Mouse (Mus musculus) embryonic facial prominence, embryonic 11.5 days (tissue): ENCODE results near the gene Hba-a2. TPM values are rescaled to one million over a fixed set of nuclear protein-coding genes. Genes with fewer than 3 reads are reported as not detected.

Source experiments
- ATAC-seq: fragments of 200-750 bp; cut with Nextera tagmentation; replicated peaks from 2 replicates; pipeline ENCODE4 v1.8.0; 2017; ENCODE audit warnings: low read depth; ENCODE audit not compliant: insufficient number of reproducible peaks, low FRiP score, low TSS enrichment
- DNase-seq: peaks from one replicate; pipeline ENCODE4 v3.0.0-alpha.2; 2015; ENCODE audit warnings: low spot score
- H3K27ac ChIP-seq: fragments of 300-500 bp; sonication (generic); replicated peaks from 2 replicates; pipeline ENCODE4 v1.5.1; 2014; ENCODE audit warnings: mild to moderate bottlenecking, low read depth, low read length, control low read depth
- H3K27me3 ChIP-seq: fragments of 300-500 bp; sonication (generic); 2 replicates; pipeline ENCODE4 v1.6.1; 2014; ENCODE audit warnings: mild to moderate bottlenecking, low read length, moderate library complexity, mixed read lengths; ENCODE audit not compliant: control insufficient read depth, insufficient read depth
- H3K36me3 ChIP-seq: fragments of 300-500 bp; sonication (generic); replicated peaks from 2 replicates; pipeline ENCODE4 v1.6.1; 2014; ENCODE audit warnings: low read depth, mild to moderate bottlenecking, low read length, moderate library complexity, mixed read lengths; ENCODE audit not compliant: control insufficient read depth, insufficient read depth
- H3K4me1 ChIP-seq: fragments of 300-500 bp; sonication (generic); 2 replicates; pipeline ENCODE4 v1.6.1; 2014; ENCODE audit warnings: low read length, mixed read lengths; ENCODE audit not compliant: control insufficient read depth, insufficient read depth
- H3K4me2 ChIP-seq: fragments of 300-500 bp; sonication (generic); 2 replicates; pipeline ENCODE4 v1.6.1; 2014; ENCODE audit warnings: low read depth, mild to moderate bottlenecking, control low read depth, low read length, moderate library complexity
- H3K4me3 ChIP-seq: fragments of 300-500 bp; sonication (generic); 2 replicates; pipeline ENCODE4 v1.5.1; 2014; ENCODE audit warnings: low read depth, low read length, control low read depth
- H3K9ac ChIP-seq: fragments of 300-500 bp; sonication (generic); replicated peaks from 2 replicates; pipeline ENCODE4 v1.6.1; 2014; ENCODE audit warnings: mild to moderate bottlenecking, control low read depth, low read length
- H3K9me3 ChIP-seq: fragments of 300-500 bp; sonication (generic); replicated peaks from 2 replicates; pipeline ENCODE4 v1.6.1; 2016; ENCODE audit warnings: mild to moderate bottlenecking, low read length, inconsistent platforms, mixed read lengths; ENCODE audit not compliant: control insufficient read depth
- WGBS: fragments of 180-500 bp; shearing (Covaris S2); extraction: QIAGEN DNeasy Blood & Tissue Kit; methylation state at CpG from one replicate; pipeline ENCODE4 v1.1.7; 2014; 5-methylcytosine and 5-hydroxymethylcytosine counted together
- polyA plus RNA-seq: library from polyadenylated mRNA; unstranded; fragments of >200 nt; fragmentation: Nextera tagmentation; extraction: Ambion mirVana; gene quantifications from 2 replicates; pipeline ENCODE4 v1.2.1, GENCODE M21; 2014

The Hba-a2 gene
- polyA plus RNA-seq, 1 experiment from 2014 or later, result 4,574 TPM

DNA sequence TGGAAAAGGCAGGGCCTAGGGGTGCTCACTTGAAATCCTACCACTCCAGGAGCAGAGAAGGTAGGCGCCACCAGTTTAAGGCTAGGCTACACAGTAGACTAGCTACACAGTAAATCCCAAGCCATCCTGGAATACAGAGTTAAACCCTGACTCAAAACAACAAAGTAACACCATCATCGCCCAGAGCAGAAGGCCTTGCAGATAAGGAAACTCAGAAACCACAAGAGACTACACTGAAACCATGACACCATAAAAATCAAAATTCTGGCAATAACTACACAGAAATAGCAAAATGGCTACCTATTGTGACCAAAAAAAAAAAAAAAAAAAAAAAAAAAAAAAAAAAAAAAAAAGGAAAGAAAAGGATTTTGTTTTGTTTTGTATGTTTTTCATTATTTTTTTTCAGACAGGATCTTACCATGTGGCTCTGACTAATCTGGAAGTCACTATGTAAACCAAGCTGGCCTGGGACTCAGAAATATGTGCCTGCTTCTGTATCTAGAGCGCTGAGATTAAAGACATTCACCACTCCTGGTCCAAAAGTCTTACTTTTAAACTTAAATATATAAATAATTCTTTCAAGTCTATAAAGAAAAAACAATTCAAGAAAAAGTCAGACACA is 31.1 kb upstream of the Hba-a2 start:
- H3K4me1 ChIP-seq, result no peaks in the 10 kb centered on the region
- no peak for ATAC-seq
- H3K4me2 ChIP-seq, result no peak overlapping the region
- WGBS, result 92% methylated on average over 3 of the region's 3 CpGs
- H3K9ac ChIP-seq, result no peak overlapping the region
- no peak overlapping the region for H3K4me3 ChIP-seq
- H3K27ac ChIP-seq, result no peak overlapping the region
- H3K36me3 ChIP-seq, result no peaks in the 10 kb centered on the region; the same call in 1 of the 2 replicates
- no peak for DNase-seq
- no peaks in the 10 kb centered on the region for H3K9me3 ChIP-seq
- H3K27me3 ChIP-seq, result no peaks in the 10 kb centered on the region

DNA sequence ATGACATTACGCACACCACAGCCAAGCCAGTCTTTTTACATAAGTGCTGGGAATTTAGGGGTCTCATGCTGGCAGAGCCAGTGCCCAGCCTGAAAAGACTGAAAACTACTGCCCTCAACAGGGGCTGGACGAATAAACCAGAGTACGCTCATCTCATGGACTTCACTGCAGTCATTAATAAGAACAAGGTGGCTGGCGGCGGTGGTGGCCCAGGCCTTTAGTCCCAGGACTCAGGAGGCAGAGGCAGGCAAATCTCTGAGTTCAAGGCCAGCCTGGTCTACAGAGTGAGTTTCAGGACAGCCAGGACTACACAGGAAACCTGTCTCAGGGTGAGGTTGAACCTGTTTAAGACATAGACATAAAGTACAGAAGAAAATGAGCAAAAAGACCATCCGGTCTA is 30.1 kb upstream of the Hba-a2 start:
- no peak overlapping the region for H3K4me3 ChIP-seq
- H3K4me1 ChIP-seq, result no peaks in the 10 kb centered on the region
- no peak for DNase-seq
- H3K27ac ChIP-seq, result no peak overlapping the region
- no peaks in the 10 kb centered on the region for H3K27me3 ChIP-seq
- no peak overlapping the region for H3K9ac ChIP-seq
- no peak for ATAC-seq
- no peak overlapping the region for H3K4me2 ChIP-seq
- H3K36me3 ChIP-seq, result no peaks in the 10 kb centered on the region
- WGBS, result 95% methylated on average over 6 of the region's 6 CpGs
- no peaks in the 10 kb centered on the region for H3K9me3 ChIP-seq

DNA sequence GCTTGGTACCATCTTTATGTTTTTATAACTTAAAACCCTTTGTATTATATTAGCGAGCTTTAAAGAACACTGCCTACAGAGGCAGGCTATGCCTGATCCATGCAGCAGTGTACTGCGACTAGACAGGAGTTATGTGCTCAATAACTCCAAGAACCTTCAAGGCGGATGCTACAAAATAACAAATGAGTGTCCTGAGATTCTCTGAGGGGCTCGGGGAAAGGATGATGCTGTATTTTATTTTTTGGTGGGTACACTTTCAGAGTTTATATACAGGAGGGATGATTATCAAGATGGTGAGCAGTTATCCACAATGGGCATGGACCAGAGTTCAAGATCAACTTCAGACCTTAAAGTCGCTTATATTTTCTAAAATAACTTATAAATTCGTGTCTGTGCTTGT is 29.5 kb upstream of the Hba-a2 start:
- Histone ChIP-seq H3K27me3 (no peaks in the 10 kb centered on the region), H3K9ac (peak overlapping the region; percentile 91), H3K4me3 (peak overlapping the region; percentile 75), H3K9me3 (no peaks in the 10 kb centered on the region), H3K4me2 (peak overlapping the region; percentile 61), H3K27ac (peak overlapping the region; percentile 91), H3K36me3 (no peaks in the 10 kb centered on the region), H3K4me1 (no peaks in the 10 kb centered on the region)
- WGBS, result 33% methylated on average over 6 of the region's 6 CpGs
- ATAC-seq, result no peak
- peak; percentile 15 for DNase-seq

- Histone ChIP-seq H3K9me3 (no peaks in the 10 kb centered on the region), H3K9ac (peak within 1 kb of the TSS; percentile 91), H3K4me3 (peak within 1 kb of the TSS; percentile 75), H3K4me2 (peak within 1 kb of the TSS; percentile 61), H3K27me3 (no peaks in the 10 kb centered on the region), H3K27ac (peak within 1 kb of the TSS; percentile 91), H3K36me3 (no peaks in the 10 kb centered on the region), H3K4me1 (no peaks in the 10 kb centered on the region)
- under 1% methylated on average over 54 of the region's 54 CpGs for WGBS
- DNase-seq (peak; percentile 96), ATAC-seq (peak; percentile 98)
These were observed 29.0 kb upstream of the Hba-a2 start, which contains the start of gene Nprl3 for GRCm38 (mm10) chr11:32267188-32267884. Nprl3 (minus strand) TSS chr11:32267707.

- ATAC-seq, result peak; percentile 22
- H3K4me1 ChIP-seq, result no peaks in the 10 kb centered on the region
- H3K4me2 ChIP-seq, result peak overlapping the region; percentile 61
- H3K27ac ChIP-seq, result 0 out of 2 replicates have a peak overlapping the region, but pooled peaks have one; percentile 91
- H3K9ac ChIP-seq, result peak overlapping the region; percentile 91
- no peaks in the 10 kb centered on the region for H3K9me3 ChIP-seq
- H3K36me3 ChIP-seq, result no peaks in the 10 kb centered on the region
- 23% methylated on average over 5 of the region's 5 CpGs for WGBS
- peak overlapping the region; percentile 75 for H3K4me3 ChIP-seq
- DNase-seq, result no peak
- H3K27me3 ChIP-seq, result no peaks in the 10 kb centered on the region
These were observed 28.3 kb upstream of the Hba-a2 start for GRCm38 (mm10) chr11:32267964-32268363.

DNA sequence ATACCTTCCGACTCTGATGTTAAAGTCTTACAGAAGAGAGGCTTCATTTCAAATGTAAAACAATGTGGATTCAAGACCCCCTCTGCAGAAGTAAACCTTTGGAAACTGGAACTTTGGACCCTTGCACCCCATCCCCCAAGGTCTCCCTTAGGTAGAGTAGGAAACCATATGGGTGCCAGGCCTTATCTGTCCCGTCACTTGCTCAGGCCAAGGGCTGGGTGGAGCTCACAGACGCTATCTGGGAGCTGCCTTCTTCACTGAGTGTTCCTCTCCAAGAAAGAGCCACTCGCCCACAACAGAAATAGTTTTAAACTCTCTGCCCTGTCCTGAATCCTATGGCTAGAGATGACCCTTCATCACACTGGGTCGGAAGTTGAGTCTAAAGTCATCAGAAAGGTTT is 27.3 kb upstream of the Hba-a2 start:
- WGBS, result 84% methylated on average over 5 of the region's 5 CpGs

DNA sequence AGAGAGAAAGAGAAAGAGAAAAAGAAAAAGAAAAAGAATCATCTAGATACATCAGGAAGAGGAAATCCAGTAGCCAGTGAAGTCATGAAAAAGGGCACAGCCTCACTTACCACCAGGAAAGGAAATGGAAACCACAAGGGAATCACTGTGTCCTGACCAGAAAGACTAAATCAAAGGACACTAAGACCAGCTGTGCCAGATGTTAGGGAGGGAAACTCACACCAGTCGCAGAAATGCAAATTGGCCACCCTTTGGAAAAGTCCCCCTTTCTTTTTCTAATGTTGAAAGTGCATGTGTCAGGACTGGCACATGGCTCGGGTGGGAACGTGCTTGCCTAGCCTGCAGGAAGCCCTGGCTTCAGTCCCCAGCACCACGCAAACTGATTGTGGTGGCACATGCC is 25.1 kb upstream of the Hba-a2 start:
- H3K27me3 ChIP-seq, result no peaks in the 10 kb centered on the region
- H3K36me3 ChIP-seq, result no peaks in the 10 kb centered on the region
- H3K9ac ChIP-seq, result no peak overlapping the region
- no peak for DNase-seq
- H3K9me3 ChIP-seq, result no peaks in the 10 kb centered on the region
- no peak overlapping the region for H3K4me2 ChIP-seq
- H3K4me3 ChIP-seq, result no peak overlapping the region
- WGBS, result 51% methylated on average over 4 of the region's 4 CpGs
- no peak overlapping the region for H3K27ac ChIP-seq
- H3K4me1 ChIP-seq, result no peaks in the 10 kb centered on the region
- ATAC-seq, result no peak

More for the DNA sequence above, 27.3 kb upstream of the Hba-a2 start:
- no peak for DNase-seq
- Histone ChIP-seq H3K36me3 (no peaks in the 10 kb centered on the region), H3K9ac (no peak overlapping the region), H3K27ac (no peak overlapping the region), H3K27me3 (no peaks in the 10 kb centered on the region), H3K4me1 (no peaks in the 10 kb centered on the region), H3K9me3 (no peaks in the 10 kb centered on the region), H3K4me2 (no peak overlapping the region), H3K4me3 (no peak overlapping the region)
- ATAC-seq, result no peak

- Histone ChIP-seq H3K4me2 (no peak within 1 kb of the TSS), H3K9ac (no peak within 1 kb of the TSS), H3K4me3 (no peak within 1 kb of the TSS), H3K36me3 (no peaks in the 10 kb centered on the region), H3K4me1 (no peaks in the 10 kb centered on the region), H3K27me3 (no peaks in the 10 kb centered on the region), H3K9me3 (no peaks in the 10 kb centered on the region), H3K27ac (no peak within 1 kb of the TSS)
- DNase-seq (no peak), ATAC-seq (no peak)
- 71% methylated on average over 3 of the region's 3 CpGs for WGBS
These were observed 19.9 kb upstream of the Hba-a2 start, which contains the start of gene Hba-x for GRCm38 (mm10) chr11:32276347-32276746. Hba-x (plus strand) TSS chr11:32276400.
